Mouse (Mus musculus) heart, adult 2 months (tissue): ENCODE results near the gene Pex7.

Source experiments
- CTCF ChIP-seq: fragments of 200-600 bp; IDR thresholded peaks from 2 replicates; pipeline ENCODE4 v1.8.1; 2022; ENCODE audit warnings: antibody characterized with exemption, mild to moderate bottlenecking, moderate library complexity
- EP300 ChIP-seq: fragments of 200-500 bp; IDR thresholded peaks from 2 replicates; pipeline ENCODE4 v1.6.1; 2011; ENCODE audit warnings: low read depth, low read length, control low read depth; ENCODE audit not compliant: insufficient read depth
- POLR2A ChIP-seq: fragments of 200-500 bp; IDR thresholded peaks from 2 replicates; pipeline ENCODE4 v1.6.1; 2011; ENCODE audit warnings: mild to moderate bottlenecking, low read depth, low read length, control low read depth; ENCODE audit not compliant: insufficient read depth

- no peak for TF ChIP-seq CTCF
- TF ChIP-seq POLR2A = no peak
- no peak for TF ChIP-seq EP300
These were observed 40.4 kb upstream of the Pex7 start for GRCm38 (mm10) chr10:19947901-19948300.
